Mouse (Mus musculus) central nervous system, embryonic 14 days (tissue): Measurements from ENCODE around the gene Vmn2r14. TPM values are rescaled to one million over a fixed set of nuclear protein-coding genes. Genes with fewer than 3 reads are reported as not detected.

ENCODE experiments used
- polyA plus RNA-seq: library from polyadenylated mRNA; depleted of rRNA; stranded (reverse); fragments of >200 nt; gene quantifications from 2 replicates; pipeline ENCODE4 v1.2.3, GENCODE M21; 2012; rRNA removed

The Vmn2r14 gene
- not detected in 2 replicates for polyA plus RNA-seq

GRCm38 (mm10) chr5:109224608-109225007 lies at the start of gene Vmn2r14:
TSS of gene Vmn2r14 (minus strand) at chr5:109224708.

GRCm38 (mm10) chr5:109192099-109192498 lies 32.4 kb downstream of the Vmn2r14 start, which contains the start of gene Vmn2r13:
TSS of gene Vmn2r13 (minus strand) at chr5:109192199.

Other genes with a start within 250 kb of the Vmn2r14 start
- gene Vmn2r10, start 218.2 kb downstream of the Vmn2r14 start, polyA plus RNA-seq = not detected in 2 replicates
- gene Vmn2r11, start 165.1 kb downstream of the Vmn2r14 start, polyA plus RNA-seq = not detected in 2 replicates
- gene Vmn2r12, start 126.8 kb downstream of the Vmn2r14 start, polyA plus RNA-seq = not detected in 2 replicates
- not detected in 2 replicates for gene Vmn2r13, start 32.5 kb downstream of the Vmn2r14 start, polyA plus RNA-seq
- not detected in 2 replicates for gene Vmn2r15, start 72.9 kb upstream of the Vmn2r14 start, polyA plus RNA-seq
- gene Vmn2r16, start 105.5 kb upstream of the Vmn2r14 start, polyA plus RNA-seq = not detected in 2 replicates
- gene Vmn2r17, start 195.0 kb upstream of the Vmn2r14 start, polyA plus RNA-seq = not detected in 2 replicates